Mouse (Mus musculus): Measurements from ENCODE around the gene Unc119. TPM values are rescaled to one million over a fixed set of nuclear protein-coding genes. Genes with fewer than 3 reads are reported as not detected.

The Unc119 gene
- polyA plus RNA-seq (2015; fragmentation: Nextera tagmentation; extraction: Ambion mirVana), result 39.4 and 42.3 TPM in 2 replicates

GRCm38 (mm10) chr11:78343381-78344327, at the start of gene Unc119:
TSS of gene Unc119 (plus strand) at chr11:78343482.
- Histone ChIP-seq H3K27ac (ENCODE audit: low read length) (peak within 1 kb of the TSS; percentile 67), H3K27me3 (ENCODE audit: insufficient read depth, low read length) (no peaks in the 10 kb centered on the region), H3K9me3 (ENCODE audit: low read length) (no peaks in the 10 kb centered on the region), H3K4me3 (ENCODE audit: low read length) (peak within 1 kb of the TSS; percentile 75), H3K36me3 (ENCODE audit: insufficient read depth, low read length) (peaks cover 11% of the 10 kb centered on the region; the same call in 1 of the 2 replicates), H3K4me2 (replicated peaks; ENCODE audit: low read depth, low read length) (peak within 1 kb of the TSS; percentile 80), H3K4me1 (ENCODE audit: insufficient read depth, low read length) (peaks cover 31% of the 10 kb centered on the region), H3K9ac (replicated peaks; ENCODE audit: low read length) (peak within 1 kb of the TSS; percentile 77)
- ATAC-seq (ENCODE audit: low FRiP score, low TSS enrichment), result peak; percentile 73
- WGBS, result under 1% methylated on average over 60 of the region's 66 CpGs

GRCm38 (mm10) chr11:78294585-78294984, 48.7 kb upstream of the Unc119 start:
- Histone ChIP-seq H3K27me3 (ENCODE audit: insufficient read depth, low read length) (no peaks in the 10 kb centered on the region), H3K9me3 (ENCODE audit: low read length) (no peaks in the 10 kb centered on the region), H3K4me1 (ENCODE audit: insufficient read depth, low read length) (no peaks in the 10 kb centered on the region), H3K9ac (replicated peaks; ENCODE audit: low read length) (no peak overlapping the region), H3K4me2 (replicated peaks; ENCODE audit: low read depth, low read length) (no peak overlapping the region), H3K36me3 (ENCODE audit: insufficient read depth, low read length) (peaks cover 33% of the 10 kb centered on the region), H3K27ac (ENCODE audit: low read length) (no peak overlapping the region), H3K4me3 (ENCODE audit: low read length) (no peak overlapping the region)
- ATAC-seq (ENCODE audit: low FRiP score, low TSS enrichment), result no peak
- 90% methylated on average over 6 of the region's 6 CpGs for WGBS

- Histone ChIP-seq H3K9me3 (ENCODE audit: low read length) (no peaks in the 10 kb centered on the region), H3K36me3 (ENCODE audit: insufficient read depth, low read length) (peaks cover 22% of the 10 kb centered on the region; the same call in 1 of the 2 replicates), H3K4me1 (ENCODE audit: insufficient read depth, low read length) (0 out of 2 replicates have a peak, but pooled peaks cover 9% of the 10 kb centered on the region), H3K27me3 (ENCODE audit: insufficient read depth, low read length) (no peaks in the 10 kb centered on the region), H3K27ac (ENCODE audit: low read length) (peak overlapping the region; percentile 61; the same call in 1 of the 2 replicates), H3K4me2 (replicated peaks; ENCODE audit: low read depth, low read length) (peak overlapping the region; percentile 55), H3K9ac (replicated peaks; ENCODE audit: low read length) (peak overlapping the region; percentile 69), H3K4me3 (ENCODE audit: low read length) (peak overlapping the region; percentile 76)
- 57% methylated on average over 7 of the region's 7 CpGs for WGBS
- no peak for ATAC-seq (ENCODE audit: low FRiP score, low TSS enrichment)
Measured at GRCm38 (mm10) chr11:78300917-78301316, 42.4 kb upstream of the Unc119 start.

- Histone ChIP-seq H3K9ac (replicated peaks; ENCODE audit: low read length) (peak within 1 kb of the TSS; percentile 77), H3K4me2 (replicated peaks; ENCODE audit: low read depth, low read length) (peak within 1 kb of the TSS; percentile 55), H3K9me3 (ENCODE audit: low read length) (no peaks in the 10 kb centered on the region), H3K27ac (ENCODE audit: low read length) (peak within 1 kb of the TSS; percentile 73), H3K27me3 (ENCODE audit: insufficient read depth, low read length) (no peaks in the 10 kb centered on the region), H3K36me3 (ENCODE audit: insufficient read depth, low read length) (peaks cover 22% of the 10 kb centered on the region; the same call in 1 of the 2 replicates), H3K4me1 (ENCODE audit: insufficient read depth, low read length) (0 out of 2 replicates have a peak, but pooled peaks cover 13% of the 10 kb centered on the region), H3K4me3 (ENCODE audit: low read length) (peak within 1 kb of the TSS; percentile 76)
- WGBS, result under 1% methylated on average over 49 of the region's 49 CpGs
- peak; percentile 99 for ATAC-seq (ENCODE audit: low FRiP score, low TSS enrichment)
Measured at GRCm38 (mm10) chr11:78301357-78302084, 41.8 kb upstream of the Unc119 start, which contains the start of gene Spag5. TSS of gene Spag5 (plus strand) at chr11:78301529.

- 0 out of 2 replicates have a peak, but pooled peaks cover 13% of the 10 kb centered on the region for H3K4me1 ChIP-seq (ENCODE audit: insufficient read depth, low read length)
- H3K27me3 ChIP-seq (ENCODE audit: insufficient read depth, low read length), result no peaks in the 10 kb centered on the region
- no peaks in the 10 kb centered on the region for H3K9me3 ChIP-seq (ENCODE audit: low read length)
- H3K9ac ChIP-seq (replicated peaks; ENCODE audit: low read length), result no peak overlapping the region
- no peak overlapping the region for H3K4me3 ChIP-seq (ENCODE audit: low read length)
- H3K4me2 ChIP-seq (replicated peaks; ENCODE audit: low read depth, low read length), result no peak overlapping the region
- H3K36me3 ChIP-seq (ENCODE audit: insufficient read depth, low read length), result peaks cover 39% of the 10 kb centered on the region
- no peak for ATAC-seq (ENCODE audit: low FRiP score, low TSS enrichment)
- 89% methylated on average over 4 of the region's 4 CpGs for WGBS
- H3K27ac ChIP-seq (ENCODE audit: low read length), result no peak overlapping the region
Measured at GRCm38 (mm10) chr11:78305272-78305671, 38.0 kb upstream of the Unc119 start.

GRCm38 (mm10) chr11:78310861-78311511, 32.3 kb upstream of the Unc119 start:
- 0 out of 2 replicates have a peak, but pooled peaks have one; percentile 15 for ATAC-seq (ENCODE audit: low FRiP score, low TSS enrichment)
- WGBS, result 76% methylated on average over 8 of the region's 8 CpGs
- peaks cover 45% of the 10 kb centered on the region for H3K36me3 ChIP-seq (ENCODE audit: insufficient read depth, low read length)

GRCm38 (mm10) chr11:78313662-78314061, 29.6 kb upstream of the Unc119 start:
- Histone ChIP-seq H3K27me3 (ENCODE audit: insufficient read depth, low read length) (no peaks in the 10 kb centered on the region), H3K4me2 (replicated peaks; ENCODE audit: low read depth, low read length) (no peak overlapping the region), H3K27ac (ENCODE audit: low read length) (no peak overlapping the region), H3K9me3 (ENCODE audit: low read length) (no peaks in the 10 kb centered on the region), H3K4me1 (ENCODE audit: insufficient read depth, low read length) (no peaks in the 10 kb centered on the region), H3K4me3 (ENCODE audit: low read length) (no peak overlapping the region), H3K36me3 (ENCODE audit: insufficient read depth, low read length) (peaks cover 59% of the 10 kb centered on the region), H3K9ac (replicated peaks; ENCODE audit: low read length) (no peak overlapping the region)
- ATAC-seq (ENCODE audit: low FRiP score, low TSS enrichment), result no peak
- 87% methylated on average over 2 of the region's 2 CpGs for WGBS

More at GRCm38 (mm10) chr11:78310861-78311511, 32.3 kb upstream of the Unc119 start:
- Histone ChIP-seq H3K4me2 (replicated peaks; ENCODE audit: low read depth, low read length) (no peak overlapping the region), H3K4me1 (ENCODE audit: insufficient read depth, low read length) (0 out of 2 replicates have a peak, but pooled peaks cover 3% of the 10 kb centered on the region), H3K27ac (ENCODE audit: low read length) (no peak overlapping the region), H3K9ac (replicated peaks; ENCODE audit: low read length) (no peak overlapping the region), H3K27me3 (ENCODE audit: insufficient read depth, low read length) (no peaks in the 10 kb centered on the region), H3K9me3 (ENCODE audit: low read length) (no peaks in the 10 kb centered on the region), H3K4me3 (ENCODE audit: low read length) (no peak overlapping the region)

GRCm38 (mm10) chr11:78318411-78318810, 24.9 kb upstream of the Unc119 start:
- 88% methylated on average over 2 of the region's 2 CpGs for WGBS
- no peak overlapping the region for H3K27ac ChIP-seq (ENCODE audit: low read length)
- ATAC-seq (ENCODE audit: low FRiP score, low TSS enrichment), result no peak
- no peak overlapping the region for H3K9ac ChIP-seq (replicated peaks; ENCODE audit: low read length)
- H3K4me2 ChIP-seq (replicated peaks; ENCODE audit: low read depth, low read length), result no peak overlapping the region
- H3K36me3 ChIP-seq (ENCODE audit: insufficient read depth, low read length), result peaks cover 72% of the 10 kb centered on the region
- peaks cover 11% of the 10 kb centered on the region; the same call in 1 of the 2 replicates for H3K4me1 ChIP-seq (ENCODE audit: insufficient read depth, low read length)
- no peaks in the 10 kb centered on the region for H3K27me3 ChIP-seq (ENCODE audit: insufficient read depth, low read length)
- no peaks in the 10 kb centered on the region for H3K9me3 ChIP-seq (ENCODE audit: low read length)
- no peak overlapping the region for H3K4me3 ChIP-seq (ENCODE audit: low read length)
